Mouse (Mus musculus) erythroblast, embryonic 14.5 days (primary cell): Measurements from ENCODE around the gene Tulp4.

Source experiments
- GATA1 ChIP-seq: IDR thresholded peaks from 2 replicates; pipeline ENCODE4 v1.6.1; 2012; ENCODE audit warnings: low read length, inconsistent platforms, mixed read lengths
- TAL1 ChIP-seq: IDR thresholded peaks from 3 replicates; pipeline ENCODE4 v1.6.1; 2012; ENCODE audit warnings: low read length, inconsistent platforms, mixed read lengths

- no peak for TF ChIP-seq GATA1
- no peak for TF ChIP-seq TAL1
Measured at GRCm38 (mm10) chr17:6154366-6154765, 48.1 kb downstream of the Tulp4 start.
